Mouse (Mus musculus): Measurements from ENCODE around the gene Zyg11a. TPM values are rescaled to one million over a fixed set of nuclear protein-coding genes. Genes with fewer than 3 reads are reported as not detected.
"Not testable (repeated sequence)": the region's sequence is repeated elsewhere in the genome, so short reads cannot be mapped to it uniquely, and the experiment has no call there.

The Zyg11a gene
- polyA plus RNA-seq, 1 experiment from 2014 or later: 0.22 TPM

GRCm38 (mm10) chr4:108196277-108196855 lies 21.5 kb downstream of the Zyg11a start:
- no peak for ATAC-seq (ENCODE audit: insufficient number of reproducible peaks, insufficient read depth, low FRiP score, low TSS enrichment)
- WGBS: 63% methylated on average over 6 of the region's 6 CpGs

GRCm38 (mm10) chr4:108192821-108193323 lies 25.0 kb downstream of the Zyg11a start:
- Histone ChIP-seq H3K9me3 (no peaks in the 10 kb centered on the region), H3K27ac (no peak overlapping the region), H3K36me3 (no peaks in the 10 kb centered on the region), H3K4me3 (no peak overlapping the region), H3K4me2 (replicated peaks) (no peak overlapping the region), H3K4me1 (0 out of 2 replicates have a peak, but pooled peaks cover 5% of the 10 kb centered on the region), H3K27me3 (no peaks in the 10 kb centered on the region), H3K9ac (no peak overlapping the region)
- 67% methylated on average over 2 of the region's 2 CpGs for WGBS
- no peak for ATAC-seq (ENCODE audit: insufficient number of reproducible peaks, insufficient read depth, low FRiP score, low TSS enrichment)

More at GRCm38 (mm10) chr4:108196277-108196855, 21.5 kb downstream of the Zyg11a start:
- Histone ChIP-seq H3K4me2 (replicated peaks) (no peak overlapping the region; the same call in 1 of the 2 replicates), H3K27ac (peak overlapping the region; percentile 63; the same call in 1 of the 2 replicates), H3K4me3 (no peak overlapping the region), H3K9me3 (no peaks in the 10 kb centered on the region), H3K27me3 (no peaks in the 10 kb centered on the region), H3K36me3 (no peaks in the 10 kb centered on the region), H3K9ac (no peak overlapping the region), H3K4me1 (0 out of 2 replicates have a peak, but pooled peaks cover 5% of the 10 kb centered on the region)

- 48% methylated on average over 1 of the region's 1 CpGs for WGBS
Measured at GRCm38 (mm10) chr4:108182278-108182677, 35.6 kb downstream of the Zyg11a start.

GRCm38 (mm10) chr4:108168056-108168455 lies 49.8 kb downstream of the Zyg11a start:
- Histone ChIP-seq H3K27me3 (peaks cover 7% of the 10 kb centered on the region; the same call in 1 of the 2 replicates), H3K4me3 (no peak overlapping the region), H3K9ac (no peak overlapping the region), H3K4me1 (no peaks in the 10 kb centered on the region), H3K4me2 (replicated peaks) (no peak overlapping the region), H3K9me3 (no peaks in the 10 kb centered on the region), H3K36me3 (peaks cover 4% of the 10 kb centered on the region; the same call in 1 of the 2 replicates), H3K27ac (no peak overlapping the region)
- 58% methylated on average over 6 of the region's 6 CpGs for whole genome bisulfite sequencing
- no peak for ATAC-seq (ENCODE audit: insufficient number of reproducible peaks, insufficient read depth, low FRiP score, low TSS enrichment)

More at GRCm38 (mm10) chr4:108182278-108182677, 35.6 kb downstream of the Zyg11a start:
- H3K4me3 ChIP-seq: no peak overlapping the region
- ATAC-seq (ENCODE audit: insufficient number of reproducible peaks, insufficient read depth, low FRiP score, low TSS enrichment): no peak
- H3K9ac ChIP-seq: no peak overlapping the region
- no peak overlapping the region for H3K27ac ChIP-seq
- no peak overlapping the region for H3K4me2 ChIP-seq (replicated peaks)
- H3K36me3 ChIP-seq: no peaks in the 10 kb centered on the region
- no peaks in the 10 kb centered on the region for H3K27me3 ChIP-seq
- no peaks in the 10 kb centered on the region for H3K9me3 ChIP-seq
- H3K4me1 ChIP-seq: no peaks in the 10 kb centered on the region

- Histone ChIP-seq H3K9me3 (no peaks in the 10 kb centered on the region), H3K4me3 (no peak overlapping the region), H3K27me3 (peaks cover 7% of the 10 kb centered on the region; the same call in 1 of the 2 replicates), H3K4me2 (replicated peaks) (no peak overlapping the region), H3K27ac (no peak overlapping the region), H3K9ac (no peak overlapping the region), H3K36me3 (peaks cover 4% of the 10 kb centered on the region; the same call in 1 of the 2 replicates), H3K4me1 (no peaks in the 10 kb centered on the region)
- 87% methylated on average over 4 of the region's 4 CpGs for WGBS
- ATAC-seq (ENCODE audit: insufficient number of reproducible peaks, insufficient read depth, low FRiP score, low TSS enrichment): no peak
Measured at GRCm38 (mm10) chr4:108166874-108167273, 51.0 kb downstream of the Zyg11a start.

GRCm38 (mm10) chr4:108165152-108165895 lies 52.5 kb downstream of the Zyg11a start, which contains the start of gene Echdc2:
Gene Echdc2, plus strand, starts transcription at chr4:108165437.
- peaks cover 7% of the 10 kb centered on the region; the same call in 1 of the 2 replicates for H3K27me3 ChIP-seq
- peak within 1 kb of the TSS; percentile 68 for H3K4me3 ChIP-seq
- H3K9ac ChIP-seq: peak within 1 kb of the TSS; percentile 75
- H3K4me1 ChIP-seq: no peaks in the 10 kb centered on the region
- H3K4me2 ChIP-seq (replicated peaks): peak within 1 kb of the TSS; percentile 87
- ATAC-seq (ENCODE audit: insufficient number of reproducible peaks, insufficient read depth, low FRiP score, low TSS enrichment): 0 out of 2 replicates have a peak, but pooled peaks have one; percentile 6
- no peak within 1 kb of the TSS for H3K27ac ChIP-seq
- WGBS: 2% methylated on average over 43 of the region's 43 CpGs
- H3K9me3 ChIP-seq: no peaks in the 10 kb centered on the region
- no peaks in the 10 kb centered on the region for H3K36me3 ChIP-seq

GRCm38 (mm10) chr4:108163291-108163690 lies 54.6 kb downstream of the Zyg11a start:
- no peak for ATAC-seq (ENCODE audit: insufficient number of reproducible peaks, insufficient read depth, low FRiP score, low TSS enrichment)
- H3K4me2 ChIP-seq (replicated peaks): no peak overlapping the region
- no peak overlapping the region for H3K4me3 ChIP-seq
- WGBS: 95% methylated on average over 3 of the region's 3 CpGs
- peaks cover 7% of the 10 kb centered on the region; the same call in 1 of the 2 replicates for H3K27me3 ChIP-seq
- H3K4me1 ChIP-seq: no peaks in the 10 kb centered on the region
- H3K36me3 ChIP-seq: no peaks in the 10 kb centered on the region
- no peak overlapping the region for H3K27ac ChIP-seq
- no peaks in the 10 kb centered on the region for H3K9me3 ChIP-seq
- H3K9ac ChIP-seq: no peak overlapping the region

- no peak overlapping the region for H3K9ac ChIP-seq
- H3K4me1 ChIP-seq: no peaks in the 10 kb centered on the region
- H3K36me3 ChIP-seq: no peaks in the 10 kb centered on the region
- WGBS: 90% methylated on average over 8 of the region's 8 CpGs
- peaks cover 7% of the 10 kb centered on the region; the same call in 1 of the 2 replicates for H3K27me3 ChIP-seq
- H3K4me3 ChIP-seq: no peak overlapping the region
- no peak overlapping the region for H3K27ac ChIP-seq
- no peak overlapping the region for H3K4me2 ChIP-seq (replicated peaks)
- ATAC-seq (ENCODE audit: insufficient number of reproducible peaks, insufficient read depth, low FRiP score, low TSS enrichment): no peak
- no peaks in the 10 kb centered on the region for H3K9me3 ChIP-seq
Measured at GRCm38 (mm10) chr4:108161936-108162335, 55.9 kb downstream of the Zyg11a start.

GRCm38 (mm10) chr4:108155141-108155540 lies 62.7 kb downstream of the Zyg11a start:
- H3K4me1 ChIP-seq; H3K4me3 ChIP-seq; H3K36me3 ChIP-seq; H3K9me3 ChIP-seq; H3K27ac ChIP-seq; H3K9ac ChIP-seq; H3K27me3 ChIP-seq; ATAC-seq (ENCODE audit: insufficient number of reproducible peaks, insufficient read depth, low FRiP score, low TSS enrichment); H3K4me2 ChIP-seq (replicated peaks): not testable (repeated sequence)
- WGBS: 82% methylated on average over 1 of the region's 1 CpGs

GRCm38 (mm10) chr4:108145554-108145953 lies 72.3 kb downstream of the Zyg11a start:
- H3K9me3 ChIP-seq; H3K27me3 ChIP-seq; H3K4me3 ChIP-seq; H3K9ac ChIP-seq; ATAC-seq (ENCODE audit: insufficient number of reproducible peaks, insufficient read depth, low FRiP score, low TSS enrichment); H3K4me2 ChIP-seq (replicated peaks); H3K4me1 ChIP-seq; H3K36me3 ChIP-seq; H3K27ac ChIP-seq: not testable (repeated sequence)
- WGBS: 33% methylated on average over 3 of the region's 3 CpGs

- Histone ChIP-seq H3K4me1 (no peaks in the 10 kb centered on the region), H3K36me3 (no peaks in the 10 kb centered on the region), H3K27me3 (no peaks in the 10 kb centered on the region), H3K4me3 (no peak within 1 kb of the TSS), H3K9me3 (peaks cover 3% of the 10 kb centered on the region; the same call in 1 of the 2 replicates), H3K27ac (no peak within 1 kb of the TSS), H3K4me2 (replicated peaks) (no peak within 1 kb of the TSS), H3K9ac (no peak within 1 kb of the TSS)
- WGBS: 94% methylated on average over 1 of the region's 1 CpGs
- no peak for ATAC-seq (ENCODE audit: insufficient number of reproducible peaks, insufficient read depth, low FRiP score, low TSS enrichment)
Measured at GRCm38 (mm10) chr4:108144880-108145279, 73.0 kb downstream of the Zyg11a start, which contains the start of gene Scp2. Gene Scp2, minus strand, starts transcription at chr4:108144998.

All from embryonic facial prominence, embryonic 12.5 days (tissue).